Mouse (Mus musculus) forebrain, embryonic 11.5 days (tissue): ENCODE measurements around the gene Mrps18b. TPM values are rescaled to one million over a fixed set of nuclear protein-coding genes. Genes with fewer than 3 reads are reported as not detected.
A peak's percentile ranks its signal among the peaks of the same experiment; 100 is the strongest.

ENCODE experiments used
- ATAC-seq: fragments of 200-750 bp; cut with Nextera tagmentation; replicated peaks from 2 replicates; pipeline ENCODE4 v1.8.0; 2017; ENCODE audit warnings: moderate TSS enrichment; ENCODE audit not compliant: low FRiP score
- DNase-seq: peaks from one replicate; pipeline ENCODE4 v3.0.0-alpha.2; 2017; ENCODE audit warnings: low spot score
- H3K27ac ChIP-seq: fragments of 300-500 bp; sonication (generic); 2 replicates; pipeline ENCODE4 v1.5.1; 2014; ENCODE audit warnings: low read depth, low read length
- H3K27me3 ChIP-seq: fragments of 300-500 bp; sonication (generic); 2 replicates; pipeline ENCODE4 v1.6.1; 2014; ENCODE audit warnings: mild to moderate bottlenecking, low read length, mixed read lengths; ENCODE audit not compliant: control insufficient read depth, insufficient read depth
- H3K36me3 ChIP-seq: fragments of 300-500 bp; sonication (generic); 2 replicates; pipeline ENCODE4 v1.6.1; 2014; ENCODE audit warnings: mild to moderate bottlenecking, low read length, moderate library complexity, mixed read lengths; ENCODE audit not compliant: control insufficient read depth, insufficient read depth
- H3K4me1 ChIP-seq: fragments of 300-500 bp; sonication (generic); replicated peaks from 2 replicates; pipeline ENCODE4 v1.6.1; 2014; ENCODE audit warnings: low read length, mixed read lengths; ENCODE audit not compliant: control insufficient read depth, insufficient read depth
- H3K4me2 ChIP-seq: fragments of 300-500 bp; sonication (generic); 2 replicates; pipeline ENCODE4 v1.6.1; 2014; ENCODE audit warnings: low read depth, mild to moderate bottlenecking, low read length, moderate library complexity, mixed read lengths; ENCODE audit not compliant: severe bottlenecking
- H3K4me3 ChIP-seq: fragments of 300-500 bp; sonication (generic); 2 replicates; pipeline ENCODE4 v1.5.1; 2014; ENCODE audit warnings: low read depth, low read length
- H3K9ac ChIP-seq: fragments of 300-500 bp; sonication (generic); 2 replicates; pipeline ENCODE4 v1.6.1; 2014; ENCODE audit warnings: low read length
- H3K9me3 ChIP-seq: fragments of 300-500 bp; sonication (generic); 2 replicates; pipeline ENCODE4 v1.6.1; 2016; ENCODE audit warnings: low read length, mixed read lengths; ENCODE audit not compliant: control insufficient read depth
- WGBS: fragments of 180-500 bp; shearing (Covaris S2); extraction: QIAGEN DNeasy Blood & Tissue Kit; methylation state at CpG from one replicate; pipeline ENCODE4 v1.1.7; 2014; 5-methylcytosine and 5-hydroxymethylcytosine counted together
- polyA plus RNA-seq: library from polyadenylated mRNA; unstranded; fragments of >200 nt; fragmentation: Nextera tagmentation; extraction: Ambion mirVana; gene quantifications from 2 replicates; pipeline ENCODE4 v1.2.1, GENCODE M21; 2014

Mrps18b gene
- polyA plus RNA-seq, 1 experiment from 2014 or later = 66.8 TPM

DNA sequence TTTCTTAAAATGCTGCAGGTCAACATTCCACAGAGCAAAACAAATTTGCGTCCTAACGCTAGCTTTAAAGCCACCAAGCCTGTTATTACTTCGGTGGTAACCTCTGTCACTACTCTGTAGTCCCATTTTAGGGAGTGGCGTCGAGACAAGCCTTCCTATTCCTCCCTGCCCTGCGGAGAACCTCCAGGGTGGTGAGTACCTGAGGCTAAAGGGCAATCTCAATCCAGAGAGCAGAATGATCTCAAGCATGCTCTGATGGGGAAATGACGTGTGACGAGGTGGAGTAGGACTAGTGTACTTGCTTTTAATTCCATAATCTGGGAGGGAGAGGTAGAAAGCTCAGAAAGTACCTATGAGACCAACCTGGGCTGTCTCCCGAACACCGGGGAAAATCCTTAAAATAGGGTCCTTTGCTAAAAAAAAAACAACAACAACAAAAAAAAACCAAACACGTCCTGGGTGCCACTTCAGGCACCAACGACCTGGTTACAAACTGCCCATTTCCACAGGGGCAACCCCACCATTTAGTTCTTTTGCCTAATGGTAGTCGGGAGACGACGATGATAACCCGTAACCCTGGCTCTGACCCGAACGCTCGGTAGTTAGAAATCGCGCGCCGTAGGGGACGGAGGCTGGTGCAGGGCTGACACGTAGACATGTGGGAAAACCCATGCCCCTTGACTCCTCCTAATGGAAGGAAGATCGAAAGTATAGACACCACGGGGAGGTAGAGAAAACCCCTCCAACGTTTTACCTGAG is 472 bp downstream of the Mrps18b start:
- H3K9ac ChIP-seq = peak overlapping the region; percentile 97
- peaks cover 2% of the 10 kb centered on the region; the same call in 1 of the 2 replicates for H3K36me3 ChIP-seq
- DNase-seq = no peak
- H3K27ac ChIP-seq = no peak overlapping the region
- H3K27me3 ChIP-seq = no peaks in the 10 kb centered on the region
- 4% methylated on average over 28 of the region's 28 CpGs for WGBS
- H3K4me1 ChIP-seq = peaks cover 9% of the 10 kb centered on the region
- H3K9me3 ChIP-seq = no peaks in the 10 kb centered on the region
- peak overlapping the region; percentile 83 for H3K4me2 ChIP-seq
- no peak; the same call in 1 of the 2 replicates for ATAC-seq
- H3K4me3 ChIP-seq = peak overlapping the region; percentile 70

DNA sequence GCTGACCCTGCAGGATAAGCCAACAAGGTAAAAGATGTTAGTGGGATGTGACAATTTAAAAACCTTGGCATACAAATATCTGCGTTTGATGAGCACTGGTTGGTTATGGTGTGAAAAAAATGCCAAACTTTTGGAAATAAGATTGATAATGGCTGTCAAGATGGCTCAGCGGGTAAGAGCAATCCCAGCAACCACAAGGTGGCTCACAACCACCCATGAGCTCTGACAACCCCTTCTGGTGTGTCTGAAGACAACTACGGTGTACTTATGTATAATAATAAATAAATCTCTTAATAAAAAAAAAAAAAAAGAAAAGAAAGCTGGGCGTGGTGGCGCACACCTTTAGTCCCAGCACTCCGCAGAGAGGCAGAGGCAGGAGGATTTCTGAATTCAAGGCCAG is 1.2 kb downstream of the Mrps18b start:
- no peak overlapping the region for H3K9ac ChIP-seq
- H3K4me2 ChIP-seq = peak overlapping the region; percentile 83; the same call in 1 of the 2 replicates
- no peak for DNase-seq
- peaks cover 2% of the 10 kb centered on the region; the same call in 1 of the 2 replicates for H3K36me3 ChIP-seq
- H3K4me1 ChIP-seq = peaks cover 9% of the 10 kb centered on the region
- no peaks in the 10 kb centered on the region for H3K9me3 ChIP-seq
- H3K27ac ChIP-seq = no peak overlapping the region
- 86% methylated on average over 6 of the region's 6 CpGs for WGBS
- no peaks in the 10 kb centered on the region for H3K27me3 ChIP-seq
- H3K4me3 ChIP-seq = no peak overlapping the region
- no peak for ATAC-seq

DNA sequence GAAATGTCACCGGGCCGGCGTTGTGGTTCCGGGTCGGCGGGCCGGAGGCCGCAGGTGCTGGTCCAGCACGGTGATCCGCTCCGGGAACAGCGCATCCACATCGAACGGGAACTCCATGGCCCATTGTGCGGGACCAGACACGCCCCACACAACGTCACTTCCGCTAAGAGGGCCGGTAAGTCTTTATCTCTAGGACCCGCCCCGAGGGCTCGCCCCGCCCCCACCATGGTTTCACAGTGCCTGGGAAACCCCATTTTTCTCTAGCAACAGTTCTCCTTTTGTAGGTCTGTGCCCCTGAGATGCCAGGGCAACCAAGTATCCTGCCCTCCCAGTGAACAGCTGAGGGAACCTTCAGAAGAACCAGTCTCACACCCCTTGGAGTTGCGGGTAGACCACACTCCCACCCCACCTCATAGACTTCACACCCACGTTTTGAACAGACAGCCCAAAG is 6.2 kb downstream of the Mrps18b start, which contains the start of gene Atat1:
TSS of gene Atat1 (minus strand) at position 157 of the 451 bp plus-strand sequence.
- no peaks in the 10 kb centered on the region for H3K27me3 ChIP-seq
- H3K27ac ChIP-seq = peak within 1 kb of the TSS; percentile 68
- DNase-seq (peak; percentile 97), ATAC-seq (peak; percentile 91)
- peaks cover 2% of the 10 kb centered on the region; the same call in 1 of the 2 replicates for H3K36me3 ChIP-seq
- peak within 1 kb of the TSS; percentile 78 for H3K9ac ChIP-seq
- H3K4me2 ChIP-seq = peak within 1 kb of the TSS; percentile 79
- H3K4me3 ChIP-seq = peak within 1 kb of the TSS; percentile 73
- no peaks in the 10 kb centered on the region for H3K9me3 ChIP-seq
- 3% methylated on average over 25 of the region's 25 CpGs for WGBS
- H3K4me1 ChIP-seq = peaks cover 5% of the 10 kb centered on the region; the same call in 1 of the 2 replicates

DNA sequence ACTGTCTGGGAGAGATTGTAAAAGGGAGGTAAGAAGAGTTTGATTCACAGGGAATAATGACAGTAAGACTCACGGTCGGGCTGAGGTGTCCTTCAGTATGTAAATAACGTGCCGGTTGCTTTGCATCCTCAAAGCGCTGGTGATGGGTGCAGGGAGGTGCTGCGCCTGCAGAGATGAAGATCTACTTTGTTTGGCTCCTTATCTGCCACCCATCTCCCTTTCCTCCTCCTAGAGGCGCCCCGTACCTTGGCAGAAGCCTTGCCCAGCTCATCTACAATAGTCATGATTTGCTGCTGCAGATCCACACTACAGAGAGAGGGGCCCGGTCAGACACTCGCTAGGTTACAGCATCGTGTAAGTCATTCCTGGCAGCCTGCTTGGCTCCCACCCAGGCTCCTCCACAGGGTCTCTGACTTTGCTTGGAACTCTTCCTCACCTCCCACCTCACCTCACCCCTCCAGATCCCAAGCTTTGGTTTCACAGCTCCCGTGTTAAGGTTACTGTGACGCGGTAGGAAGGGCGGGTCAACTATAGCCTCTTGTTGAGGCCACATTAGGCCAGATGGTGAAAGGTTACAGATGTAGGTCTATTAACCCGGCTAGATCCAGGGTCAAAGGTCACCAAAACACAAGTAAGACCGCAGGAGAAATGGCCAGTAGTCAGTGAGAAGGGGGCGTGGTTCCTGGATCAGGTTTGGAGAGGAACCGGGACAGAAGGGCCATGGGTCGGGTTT is 6.8 kb downstream of the Mrps18b start:
- ATAC-seq (peak; percentile 40; the same call in 1 of the 2 replicates), DNase-seq (no peak)
- Histone ChIP-seq H3K9me3 (no peaks in the 10 kb centered on the region), H3K27me3 (no peaks in the 10 kb centered on the region), H3K4me1 (peaks cover 5% of the 10 kb centered on the region; the same call in 1 of the 2 replicates), H3K27ac (peak overlapping the region; percentile 68), H3K4me2 (peak overlapping the region; percentile 79), H3K36me3 (peaks cover 3% of the 10 kb centered on the region; the same call in 1 of the 2 replicates), H3K4me3 (peak overlapping the region; percentile 73), H3K9ac (peak overlapping the region; percentile 78)
- 28% methylated on average over 20 of the region's 20 CpGs for WGBS

DNA sequence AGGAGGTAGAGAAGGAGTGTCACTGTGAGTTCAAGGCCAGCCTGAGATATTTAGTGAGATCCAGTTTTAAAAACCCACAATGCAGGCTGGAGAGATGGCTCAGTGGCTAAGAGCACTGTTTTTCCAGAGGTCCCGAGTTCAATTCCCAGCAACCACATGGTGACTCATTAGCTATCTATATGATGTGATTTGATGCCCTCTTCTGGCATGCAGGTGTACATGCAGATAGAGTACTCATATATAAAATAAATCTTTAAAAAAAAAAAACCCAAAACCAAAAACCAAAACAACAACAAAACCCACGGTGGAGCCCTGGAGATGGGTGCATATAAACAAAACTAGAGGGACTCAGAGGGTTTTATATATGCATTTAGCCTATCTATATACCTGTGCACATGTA is 8.6 kb downstream of the Mrps18b start:
- H3K9ac ChIP-seq = no peak overlapping the region
- no peak overlapping the region for H3K4me2 ChIP-seq
- peaks cover 5% of the 10 kb centered on the region; the same call in 1 of the 2 replicates for H3K4me1 ChIP-seq
- H3K4me3 ChIP-seq = no peak overlapping the region
- WGBS = 80% methylated on average over 2 of the region's 2 CpGs
- DNase-seq = no peak
- no peaks in the 10 kb centered on the region for H3K9me3 ChIP-seq
- no peak for ATAC-seq
- H3K36me3 ChIP-seq = peaks cover 6% of the 10 kb centered on the region; the same call in 1 of the 2 replicates
- no peaks in the 10 kb centered on the region for H3K27me3 ChIP-seq
- no peak overlapping the region for H3K27ac ChIP-seq

DNA sequence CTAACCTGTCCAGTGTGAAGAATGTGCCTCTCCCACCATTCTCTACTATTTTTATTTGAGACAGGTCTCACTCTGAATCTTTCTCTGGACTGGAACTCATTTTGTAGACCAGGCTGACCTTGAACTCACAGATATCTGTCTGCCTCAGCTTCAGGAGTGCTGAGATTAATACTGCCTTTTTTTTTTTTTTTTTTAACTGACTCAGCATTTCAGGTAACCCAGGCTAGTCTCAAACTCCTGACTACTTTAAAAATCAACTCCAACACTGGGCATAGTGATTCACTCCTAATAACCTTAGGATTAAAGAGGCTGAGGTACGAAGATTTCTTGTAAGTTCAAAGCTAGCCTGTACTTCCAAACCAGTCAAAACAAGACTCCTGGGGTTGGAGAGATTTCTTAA is 10.6 kb downstream of the Mrps18b start:
- Histone ChIP-seq H3K9me3 (no peaks in the 10 kb centered on the region), H3K4me2 (no peak overlapping the region), H3K9ac (no peak overlapping the region), H3K4me3 (no peak overlapping the region), H3K36me3 (peaks cover 5% of the 10 kb centered on the region; the same call in 1 of the 2 replicates), H3K27me3 (no peaks in the 10 kb centered on the region), H3K4me1 (peaks cover 5% of the 10 kb centered on the region; the same call in 1 of the 2 replicates), H3K27ac (no peak overlapping the region)
- ATAC-seq (no peak), DNase-seq (no peak)
- 95% methylated on average over 1 of the region's 1 CpGs for WGBS

DNA sequence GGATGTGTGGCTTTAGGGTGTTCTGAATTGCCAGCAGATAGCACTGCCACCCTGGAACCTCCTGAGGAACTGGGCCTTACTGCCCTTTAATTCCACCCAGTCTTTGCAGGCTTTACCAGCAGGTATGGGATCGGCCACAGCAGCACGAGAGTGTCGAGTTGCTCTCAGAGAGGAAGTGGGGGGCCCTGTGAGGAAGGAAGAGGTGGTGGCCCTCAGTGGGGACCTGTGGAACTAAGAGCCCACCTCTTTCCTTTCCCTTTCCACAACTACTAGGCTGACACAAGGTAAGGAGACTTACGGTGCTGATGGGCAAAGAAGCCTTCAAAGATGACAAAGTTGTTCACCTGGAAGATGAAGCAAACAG is 12.2 kb downstream of the Mrps18b start:
- Histone ChIP-seq H3K36me3 (peaks cover 5% of the 10 kb centered on the region; the same call in 1 of the 2 replicates), H3K27ac (no peak overlapping the region), H3K27me3 (no peaks in the 10 kb centered on the region), H3K4me2 (no peak overlapping the region), H3K9ac (no peak overlapping the region), H3K9me3 (no peaks in the 10 kb centered on the region), H3K4me1 (peaks cover 3% of the 10 kb centered on the region; the same call in 1 of the 2 replicates), H3K4me3 (no peak overlapping the region)
- no peak for ATAC-seq
- 88% methylated on average over 4 of the region's 4 CpGs for WGBS
- no peak for DNase-seq

DNA sequence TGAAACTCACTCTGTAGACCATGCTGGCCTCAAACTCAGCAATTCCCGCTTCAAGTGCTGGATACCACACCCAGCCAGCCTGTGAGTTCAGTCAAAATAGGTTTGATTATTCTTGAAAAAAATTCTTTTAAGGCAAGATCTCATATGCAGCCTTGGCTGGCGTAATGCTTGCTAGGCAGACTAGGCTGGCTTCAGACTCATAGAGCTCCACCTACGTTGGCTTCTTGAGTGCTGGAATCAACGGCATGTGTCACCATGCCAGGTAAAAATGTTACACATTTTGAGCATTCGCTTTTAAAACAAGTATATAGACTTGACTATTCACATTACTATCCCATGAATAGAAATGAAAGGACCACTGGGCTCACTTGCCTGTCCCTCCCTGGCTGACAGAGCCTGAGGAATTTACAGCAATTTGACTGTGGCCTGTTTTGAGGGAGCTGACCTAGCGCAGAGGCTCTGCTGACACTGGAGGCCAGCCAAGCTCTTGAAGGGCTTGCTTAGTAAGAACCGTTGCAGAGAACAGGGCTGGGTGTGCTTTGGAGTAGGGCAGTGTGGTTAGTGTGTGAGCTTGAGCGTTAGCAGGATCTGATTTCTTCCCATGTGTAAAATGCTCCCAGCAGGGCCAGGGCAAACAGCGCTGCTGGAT is 12.7 kb downstream of the Mrps18b start:
- no peak for ATAC-seq
- DNase-seq = no peak
- 92% methylated on average over 9 of the region's 9 CpGs for WGBS
- H3K27me3 ChIP-seq = no peaks in the 10 kb centered on the region
- no peaks in the 10 kb centered on the region for H3K4me1 ChIP-seq
- no peak overlapping the region for H3K4me2 ChIP-seq
- H3K9ac ChIP-seq = no peak overlapping the region
- no peaks in the 10 kb centered on the region for H3K9me3 ChIP-seq
- no peak overlapping the region for H3K4me3 ChIP-seq
- no peak overlapping the region for H3K27ac ChIP-seq
- peaks cover 5% of the 10 kb centered on the region; the same call in 1 of the 2 replicates for H3K36me3 ChIP-seq
